Mouse (Mus musculus): Measurements from ENCODE around the gene Stac2. TPM values are rescaled to one million over a fixed set of nuclear protein-coding genes. Genes with fewer than 3 reads are reported as not detected.

The Stac2 gene
- under 1 TPM in 1 of 2 experiments, not detected in 1; 0.37 TPM for polyA plus RNA-seq (2017; shearing (Covaris generic))

- ATAC-seq: no peak
These were observed at the start of gene Stac2 for GRCm38 (mm10) chr11:98052989-98053834. TSS of gene Stac2 (minus strand) at chr11:98053462.

DNA sequence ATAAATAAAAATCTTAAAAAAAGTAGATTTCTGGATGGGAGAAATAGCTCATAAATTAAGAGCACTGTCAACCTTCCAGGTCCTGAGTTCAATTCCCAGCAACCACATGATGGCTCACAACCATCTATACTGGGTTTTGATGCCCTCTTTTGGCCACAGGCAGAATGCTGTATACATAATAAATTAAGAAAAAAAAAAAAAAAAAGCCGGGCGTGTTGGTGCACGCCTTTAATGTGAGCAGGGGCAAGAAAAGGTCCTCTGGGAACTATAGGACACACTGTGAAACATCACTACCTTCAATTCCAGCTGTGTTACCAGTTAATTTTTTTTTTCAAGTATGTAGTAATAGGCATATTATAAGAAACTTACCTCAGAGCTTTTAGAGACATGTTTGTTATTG is 48.1 kb upstream of the Stac2 start:
- ATAC-seq: no peak

DNA sequence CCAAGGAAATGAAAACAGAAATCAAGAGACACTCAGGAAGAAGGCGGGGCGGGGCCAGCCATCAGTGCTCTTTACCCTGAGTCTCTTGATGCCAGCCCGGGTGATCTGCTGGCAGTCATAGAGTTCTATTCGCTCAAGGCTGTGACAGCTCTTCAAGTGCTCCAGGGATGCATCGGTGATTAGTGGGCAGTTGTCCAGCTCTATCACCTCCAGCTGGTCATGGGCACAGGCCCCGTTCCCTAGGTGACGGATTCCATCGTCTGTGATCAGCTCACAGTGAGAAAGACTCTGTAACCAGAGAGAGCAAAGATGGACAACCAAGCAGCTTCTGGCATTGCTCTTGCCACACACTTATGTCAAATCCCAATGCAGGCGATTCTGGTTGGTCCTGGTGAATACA is 37.3 kb upstream of the Stac2 start:
- ATAC-seq: no peak

DNA sequence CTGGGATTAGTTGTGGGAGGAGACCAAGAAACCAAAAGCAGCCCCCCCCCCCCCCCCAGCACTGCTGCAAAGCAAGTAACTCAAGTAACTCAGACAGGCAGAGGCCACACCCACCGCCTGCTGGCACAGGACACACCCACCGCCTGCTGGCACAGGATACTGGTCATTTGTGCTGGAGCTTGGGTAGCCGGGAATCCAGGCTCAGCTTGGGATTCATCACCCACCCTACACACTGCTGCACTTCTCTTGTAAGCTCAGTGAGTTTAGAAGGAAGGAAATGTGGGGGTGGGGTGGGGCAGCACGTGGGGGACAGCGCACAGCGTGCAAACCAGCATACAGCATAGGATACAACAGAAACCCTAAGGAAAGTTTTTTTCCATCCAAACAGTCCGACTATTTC is 35.0 kb upstream of the Stac2 start:
- no peak for ATAC-seq

DNA sequence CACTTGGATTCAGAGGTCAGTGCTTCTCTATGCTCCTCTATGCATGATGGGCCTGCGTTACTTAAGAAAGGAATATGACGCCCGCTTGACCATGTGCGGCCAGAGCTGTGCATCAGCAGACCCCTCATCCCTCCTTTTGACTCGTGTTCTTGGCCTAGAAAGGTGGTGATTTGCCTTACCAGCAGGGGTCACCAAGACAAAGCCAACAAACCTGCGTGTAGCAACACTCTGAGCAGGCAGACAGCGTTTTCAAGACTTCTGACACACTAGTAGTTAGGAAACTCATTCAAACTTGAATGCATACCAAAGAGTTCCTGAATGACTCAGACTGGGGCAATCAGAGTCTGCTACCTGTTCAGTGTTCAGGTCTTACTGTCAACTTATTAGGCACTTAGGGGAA is 33.3 kb upstream of the Stac2 start:
- ATAC-seq: no peak

GRCm38 (mm10) chr11:98086141-98086540 is 32.9 kb upstream of the Stac2 start:
- ATAC-seq: no peak

GRCm38 (mm10) chr11:98082745-98083144 is 29.5 kb upstream of the Stac2 start:
- ATAC-seq: no peak

GRCm38 (mm10) chr11:98080450-98080849 is 27.2 kb upstream of the Stac2 start:
- ATAC-seq: no peak

GRCm38 (mm10) chr11:98077086-98077485 is 23.8 kb upstream of the Stac2 start:
- ATAC-seq: no peak

- peak; percentile 19 for ATAC-seq
These were observed 22.0 kb upstream of the Stac2 start for GRCm38 (mm10) chr11:98075195-98075808.

GRCm38 (mm10) chr11:98073442-98073841 is 20.2 kb upstream of the Stac2 start:
- no peak for ATAC-seq

DNA sequence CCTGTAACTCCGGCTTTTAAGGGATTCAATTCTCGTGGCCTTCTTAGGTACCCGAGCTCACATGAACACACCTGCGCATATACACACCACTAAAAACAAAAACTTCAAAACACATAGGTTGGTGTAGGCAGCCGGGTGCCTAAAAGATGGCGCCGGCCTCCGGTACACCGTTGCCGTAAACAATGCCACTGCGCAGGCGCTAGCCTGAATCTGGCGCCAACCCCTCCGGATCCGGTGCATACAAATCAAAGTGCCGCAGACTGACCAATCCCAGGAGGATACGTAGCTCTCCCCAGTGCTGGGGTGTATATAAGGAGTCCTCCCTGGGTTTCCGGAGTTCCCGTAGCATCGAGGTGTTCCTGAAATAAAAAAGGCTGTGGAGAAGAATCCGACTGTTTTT is 14.0 kb upstream of the Stac2 start:
- ATAC-seq: no peak

- ATAC-seq: no peak
These were observed 12.9 kb upstream of the Stac2 start for GRCm38 (mm10) chr11:98066201-98066600.

GRCm38 (mm10) chr11:98061904-98062562 is 8.8 kb upstream of the Stac2 start:
- no peak for ATAC-seq

GRCm38 (mm10) chr11:98061441-98061840 is 8.2 kb upstream of the Stac2 start:
- ATAC-seq: no peak

DNA sequence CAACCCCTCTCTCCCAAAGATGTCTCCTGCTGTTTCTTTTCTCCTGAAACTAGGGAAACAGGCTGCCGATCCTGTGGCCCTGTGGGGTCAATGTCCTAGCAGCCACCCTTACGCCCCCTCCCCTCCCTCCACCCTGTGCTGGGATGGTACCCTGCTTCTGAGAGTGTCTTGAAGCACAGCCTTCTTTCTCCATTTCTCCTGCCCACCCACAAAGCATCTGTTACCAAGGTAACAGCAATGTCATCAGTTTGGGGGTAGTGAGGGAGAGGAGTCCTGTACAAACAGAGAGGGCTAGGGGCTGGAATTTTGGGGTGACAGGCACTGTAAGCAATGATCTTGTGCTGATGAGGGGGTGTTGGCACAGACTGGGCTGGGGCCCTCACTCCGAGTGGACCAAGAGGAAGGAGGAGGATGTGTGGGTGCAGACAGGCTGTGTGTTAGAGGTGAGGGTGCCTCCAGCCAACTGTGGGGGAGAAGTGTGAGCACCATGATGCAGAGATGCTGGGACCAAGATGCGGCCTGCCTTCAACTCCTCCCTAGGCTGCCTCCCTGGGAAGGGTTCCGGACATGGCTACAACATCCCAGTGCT is 6.9 kb upstream of the Stac2 start:
- no peak for ATAC-seq

- no peak for ATAC-seq
These were observed 6.4 kb upstream of the Stac2 start for GRCm38 (mm10) chr11:98059662-98060061.

DNA sequence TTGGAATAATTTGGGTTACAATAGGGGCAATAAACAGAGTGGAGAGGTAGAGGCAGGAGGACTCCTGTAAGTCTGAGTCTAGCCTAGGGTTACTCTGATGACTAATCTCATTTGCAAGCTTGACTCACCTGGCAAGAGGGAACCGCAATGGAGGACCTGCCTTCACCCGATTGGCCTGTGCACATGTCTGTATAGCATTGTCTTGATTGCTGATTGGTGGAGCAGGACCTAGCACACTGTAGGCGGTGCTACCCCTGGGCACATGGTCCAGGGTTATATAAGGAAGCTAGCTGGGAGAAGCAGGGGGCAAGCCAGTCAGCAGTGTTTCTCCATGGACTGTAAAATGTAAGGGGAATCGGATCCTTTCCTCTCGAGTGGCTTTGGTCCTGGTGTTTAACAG is 4.7 kb upstream of the Stac2 start:
- ATAC-seq: no peak

GRCm38 (mm10) chr11:98057466-98057865 is 4.2 kb upstream of the Stac2 start:
- no peak for ATAC-seq

GRCm38 (mm10) chr11:98052129-98052988 is 903 bp downstream of the Stac2 start:
- ATAC-seq: no peak

- no peak for ATAC-seq
These were observed 1.6 kb downstream of the Stac2 start for GRCm38 (mm10) chr11:98051611-98052128.

DNA sequence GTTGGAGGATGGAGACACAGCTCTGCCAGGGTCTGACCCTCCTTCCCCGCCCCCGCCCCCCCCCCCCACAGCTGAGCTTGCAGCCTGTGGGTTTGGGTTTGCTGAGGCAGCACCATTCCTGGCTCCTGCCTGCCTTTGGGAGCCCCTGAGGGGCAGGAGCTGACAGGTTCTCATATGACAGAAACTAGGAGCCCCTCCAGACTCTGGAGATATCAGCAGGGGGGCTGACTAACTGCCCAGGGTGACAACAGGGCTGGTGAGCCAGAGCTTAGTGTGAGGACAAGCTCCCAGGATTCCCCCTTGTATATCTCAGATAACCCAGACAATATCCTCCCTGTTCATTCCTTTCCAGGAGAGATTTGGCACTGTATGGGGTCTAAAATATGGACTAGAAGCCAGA is 2.3 kb downstream of the Stac2 start:
- ATAC-seq: no peak

All from activated CD4-positive, CD25-positive, alpha-beta regulatory T cell, adult 4 months (primary cell).